Mouse (Mus musculus) spleen, adult 18-20 months (tissue): ENCODE measurements around the gene Med15.

ENCODE experiments used
- DNase-seq, 2 experiments: peaks; one replicate each; pipeline ENCODE4 v3.0.0; 2022; ENCODE audit warnings: mixed read lengths in 2 of 2

Med15 gene

GRCm38 (mm10) chr16:17647566-17648340 is 84.9 kb downstream of the Med15 start:
- DNase-seq, result no peak

GRCm38 (mm10) chr16:17647156-17647555 is 85.5 kb downstream of the Med15 start:
- no peak for DNase-seq

- peak; percentile 66 to 73 for DNase-seq
Measured at GRCm38 (mm10) chr16:17646310-17647114, 86.2 kb downstream of the Med15 start, which contains the start of gene Ccdc74a. Ccdc74a (plus strand) TSS chr16:17646470.

DNA sequence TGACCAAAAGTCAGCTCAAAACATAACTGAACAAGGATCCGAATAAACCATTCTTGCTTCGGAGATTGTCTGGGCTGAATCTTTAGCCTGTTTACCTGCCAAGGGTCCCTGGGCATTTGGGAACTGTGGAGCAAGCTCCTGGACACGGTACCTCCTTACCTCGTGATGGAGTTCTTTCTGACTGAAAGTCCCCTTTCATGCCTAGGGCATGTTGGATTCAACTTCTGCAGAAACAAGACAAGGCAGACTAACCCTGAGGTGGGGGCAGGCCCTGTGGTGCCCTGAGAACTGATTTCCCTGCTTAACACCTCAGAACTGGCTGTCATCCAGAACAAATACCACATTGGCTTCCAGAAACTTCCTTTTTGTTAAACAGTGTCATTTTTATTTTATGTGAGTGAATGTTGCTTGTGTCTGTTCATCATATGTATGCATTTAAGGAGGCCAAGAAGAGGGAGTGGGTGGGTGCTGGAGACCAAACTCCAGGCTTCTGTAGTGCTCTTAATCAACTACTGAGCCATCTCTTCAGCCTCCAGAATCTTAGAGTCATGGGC is 89.2 kb downstream of the Med15 start:
- no peak for DNase-seq

DNA sequence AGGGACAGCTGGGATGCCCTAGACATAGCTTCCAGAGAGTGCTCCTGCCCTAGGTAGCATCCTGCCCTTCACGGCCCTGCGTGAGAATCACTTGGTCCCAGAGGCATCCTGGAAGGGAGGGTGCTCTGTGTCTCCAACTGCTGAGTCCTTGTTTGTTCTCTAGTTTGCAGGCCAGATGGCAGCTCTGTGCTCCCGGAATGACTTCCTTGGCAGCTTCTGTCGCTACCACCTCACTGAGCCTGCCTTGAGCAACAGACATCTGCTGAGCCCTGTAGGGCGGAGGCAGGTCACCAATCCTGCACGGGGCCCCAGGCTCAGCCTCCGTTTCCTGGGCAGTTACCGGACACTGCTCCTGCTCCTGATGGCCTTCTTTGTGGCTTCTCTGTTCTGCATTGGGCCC is 90.4 kb downstream of the Med15 start:
- DNase-seq, result no peak

DNA sequence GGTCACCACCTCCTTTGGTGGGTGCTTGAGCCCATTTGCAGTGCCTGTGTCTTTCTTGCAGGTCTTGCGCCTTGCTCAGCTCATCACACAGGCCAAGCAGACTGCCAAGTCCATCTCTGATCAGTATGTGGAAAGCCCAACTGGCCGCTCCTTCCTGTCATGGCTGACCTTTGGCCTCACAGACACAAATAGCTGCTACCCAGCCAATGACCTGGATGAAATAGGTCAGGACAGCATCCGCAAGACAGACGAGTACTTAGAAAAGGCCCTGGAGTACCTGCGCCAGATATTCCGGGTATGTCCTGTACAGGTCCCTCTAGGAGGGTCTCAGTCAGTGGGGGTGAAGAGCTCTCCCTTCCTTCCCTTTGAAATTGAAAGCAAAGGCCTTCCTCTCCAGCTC is 91.4 kb downstream of the Med15 start:
- DNase-seq, result no peak

DNA sequence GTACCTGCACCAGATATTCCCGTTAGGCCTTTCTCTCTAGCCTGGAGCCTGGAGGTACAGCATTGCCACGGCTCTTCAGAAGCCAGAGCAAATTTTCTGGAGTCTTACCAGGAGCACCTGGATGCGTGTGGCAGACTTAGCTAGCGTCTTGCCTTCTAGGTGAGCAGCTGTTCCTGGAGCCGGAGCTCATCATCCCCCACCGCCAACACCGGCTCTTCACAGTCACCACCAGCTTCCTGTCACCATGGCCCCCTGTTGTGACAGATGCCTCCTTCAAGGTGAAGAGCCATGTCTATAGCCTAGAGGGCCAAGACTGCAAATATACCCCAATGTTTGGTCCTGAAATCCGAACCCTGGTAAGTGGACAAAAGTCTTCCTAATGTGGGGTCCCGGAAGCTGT is 92.0 kb downstream of the Med15 start:
- DNase-seq, result no peak

- DNase-seq, result no peak
Measured at GRCm38 (mm10) chr16:17639951-17640350, 92.7 kb downstream of the Med15 start.

GRCm38 (mm10) chr16:17639081-17639480 is 93.6 kb downstream of the Med15 start:
- no peak for DNase-seq

- DNase-seq, result no peak
Measured at GRCm38 (mm10) chr16:17638036-17638628, 94.6 kb downstream of the Med15 start.

- DNase-seq, result no peak
Measured at GRCm38 (mm10) chr16:17637610-17638009, 95.1 kb downstream of the Med15 start.

DNA sequence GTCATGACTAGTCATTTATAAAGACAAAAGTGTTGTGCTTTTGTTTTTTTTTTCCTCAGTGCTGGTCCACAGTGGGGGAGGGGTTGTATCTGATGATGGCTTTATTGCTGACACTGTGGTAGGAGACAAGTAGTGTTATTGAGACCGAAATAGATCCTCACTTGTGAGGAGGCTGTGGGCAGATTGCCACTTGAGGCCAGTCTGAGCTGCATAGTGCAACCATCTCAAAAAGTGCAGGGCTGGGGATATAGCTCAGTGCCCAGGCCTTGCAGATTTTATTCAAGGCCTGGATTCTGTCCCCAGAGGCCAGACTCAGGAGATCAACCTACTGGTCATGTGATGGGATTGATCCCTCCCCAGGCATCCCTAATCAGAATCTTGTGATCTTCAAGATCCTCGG is 95.8 kb downstream of the Med15 start:
- no peak for DNase-seq

DNA sequence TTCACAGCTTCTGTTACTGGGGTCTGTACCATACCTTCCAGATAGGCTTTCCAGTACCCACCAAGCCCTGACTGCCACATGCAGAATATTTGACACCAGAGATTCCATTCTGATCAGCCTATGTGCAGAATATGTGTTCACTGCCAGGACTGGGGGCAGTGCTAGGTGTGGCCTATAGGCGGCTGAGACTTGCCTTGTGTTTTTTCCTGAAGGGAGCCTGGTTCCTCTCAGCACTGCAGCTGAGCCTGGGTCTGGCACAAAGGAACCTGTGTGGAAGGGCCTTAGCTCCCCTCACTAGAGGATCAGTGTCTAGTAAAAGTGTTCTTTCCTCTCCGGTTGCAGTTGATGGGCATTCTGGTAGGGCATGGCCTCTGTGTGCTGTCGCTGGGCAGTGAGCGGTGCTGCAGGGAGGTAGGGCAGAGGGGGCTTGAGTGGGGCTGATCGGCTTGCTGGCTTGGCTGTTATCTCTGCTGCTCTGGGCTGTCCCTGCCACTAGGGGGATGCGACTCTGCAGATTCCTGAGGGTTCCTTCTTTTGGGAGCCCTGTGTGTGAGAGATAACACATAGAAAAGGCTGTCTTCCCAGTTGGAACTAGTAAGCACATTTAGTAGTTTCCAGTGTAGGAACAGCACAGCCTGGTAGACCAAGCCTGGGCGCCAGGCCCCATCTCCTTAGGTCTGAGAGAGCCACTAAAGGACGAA is 99.1 kb downstream of the Med15 start:
- no peak for DNase-seq

DNA sequence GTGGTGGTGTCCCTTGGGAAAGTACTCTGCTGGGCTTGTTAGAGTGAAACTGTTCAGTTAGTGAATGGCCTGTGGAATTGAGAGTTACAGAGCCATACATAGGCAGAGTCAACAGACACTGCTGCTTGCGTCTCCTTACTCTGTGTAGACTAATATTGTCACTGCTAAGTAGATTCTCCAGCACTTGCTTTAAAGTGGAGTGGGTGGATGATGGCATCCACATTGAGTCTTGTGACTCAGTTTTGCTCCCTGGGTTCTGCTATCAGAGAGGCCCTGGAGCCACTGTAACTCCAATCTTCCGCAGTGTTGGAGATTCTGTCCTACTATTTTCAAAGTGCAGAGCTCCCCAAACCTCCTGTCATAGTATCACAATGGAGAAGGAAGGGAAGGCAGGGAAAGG is 100.1 kb downstream of the Med15 start:
- DNase-seq, result no peak

GRCm38 (mm10) chr16:17626269-17626555 is 106.5 kb downstream of the Med15 start:
- DNase-seq, result no peak

DNA sequence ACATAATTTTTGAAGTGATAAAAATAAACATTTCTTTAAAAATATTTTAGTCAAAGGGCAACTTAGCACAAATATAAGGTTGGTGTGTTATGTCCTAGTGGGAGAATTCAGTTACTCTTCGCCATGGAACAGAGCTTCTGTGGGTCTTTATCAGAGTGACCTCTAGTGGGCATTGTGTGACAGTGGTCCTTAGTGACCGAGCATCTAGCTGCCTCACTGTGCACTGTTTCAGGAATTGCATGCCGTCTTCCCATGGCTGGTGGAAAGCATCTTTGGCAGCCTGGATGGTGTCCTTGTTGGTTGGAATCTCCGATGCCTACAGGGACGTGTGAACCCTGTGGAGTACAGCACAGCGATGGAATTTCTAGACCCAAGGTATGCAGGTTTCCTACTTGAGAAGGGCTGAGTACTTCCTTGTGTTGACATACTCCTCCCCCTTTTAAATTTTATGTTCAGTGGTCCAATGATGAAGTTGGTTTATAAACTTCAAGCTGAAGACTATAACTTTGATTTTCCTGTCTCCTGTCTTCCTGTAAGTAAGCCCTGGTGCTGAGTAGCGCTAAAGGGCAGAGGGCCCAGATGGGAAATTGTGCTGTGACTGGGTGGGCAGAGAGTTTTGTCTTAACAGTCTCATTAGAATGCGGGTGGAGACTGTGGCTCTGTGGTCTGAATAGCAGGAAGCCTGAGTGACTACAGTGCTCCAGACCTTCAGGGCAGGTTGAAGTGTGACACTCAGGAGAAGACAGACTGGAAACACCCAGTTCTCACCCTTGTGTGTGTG is 107.0 kb downstream of the Med15 start:
- no peak for DNase-seq

- DNase-seq, result no peak
Measured at GRCm38 (mm10) chr16:17621936-17622335, 110.8 kb downstream of the Med15 start.

- peak; percentile 75 to 94 for DNase-seq
Measured at GRCm38 (mm10) chr16:17619198-17620105, 113.2 kb downstream of the Med15 start, which contains the start of gene Smpd4. Smpd4 (plus strand) TSS chr16:17619354.

DNA sequence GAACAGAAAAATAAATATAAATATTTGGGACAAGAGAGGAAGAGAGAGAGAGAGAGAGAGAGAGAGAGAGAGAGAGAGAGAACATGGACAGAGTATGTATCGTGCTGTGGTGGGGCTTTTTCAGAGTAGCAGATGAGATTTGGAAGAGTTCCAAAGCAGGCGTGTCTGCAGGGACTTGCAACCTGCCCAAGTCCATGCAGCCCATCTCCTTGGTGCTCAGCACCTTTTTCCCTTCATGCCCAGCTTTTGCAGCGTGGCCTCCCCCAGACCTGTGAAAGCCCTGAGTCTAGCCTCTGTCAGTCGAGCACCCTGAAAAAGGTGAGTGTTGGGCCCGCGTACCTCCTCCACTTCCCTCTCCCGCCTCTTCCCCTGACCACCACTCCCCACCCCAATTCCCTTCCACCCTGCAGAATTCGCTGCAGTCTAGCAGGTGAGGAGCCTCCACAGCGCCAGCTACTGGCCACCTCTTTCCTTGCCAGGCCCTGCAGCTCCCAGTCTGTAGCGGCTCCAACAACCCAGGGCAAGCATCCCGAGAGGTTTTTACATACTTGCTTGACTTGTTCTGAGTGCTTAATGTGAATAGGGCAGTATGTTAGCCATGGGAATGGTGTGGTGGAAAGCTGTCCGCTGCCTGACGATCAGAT is 114.6 kb downstream of the Med15 start:
- DNase-seq, result peak; percentile 19 to 55

- DNase-seq, result no peak
Measured at GRCm38 (mm10) chr16:17616212-17616611, 116.5 kb downstream of the Med15 start.
